Mouse (Mus musculus) R1 (cell line): ENCODE data around the gene Gm2381.
A peak's percentile ranks its signal among the peaks of the same experiment; 100 is the strongest.
"Not testable (repeated sequence)": the region's sequence is repeated elsewhere in the genome, so short reads cannot be mapped to it uniquely, and the experiment has no call there.

Source experiments
- DNase-seq: peaks from one replicate; pipeline ENCODE4 v3.0.0-alpha.2; 2018; ENCODE audit warnings: low read depth, low spot score

Gene Gm2381

DNA sequence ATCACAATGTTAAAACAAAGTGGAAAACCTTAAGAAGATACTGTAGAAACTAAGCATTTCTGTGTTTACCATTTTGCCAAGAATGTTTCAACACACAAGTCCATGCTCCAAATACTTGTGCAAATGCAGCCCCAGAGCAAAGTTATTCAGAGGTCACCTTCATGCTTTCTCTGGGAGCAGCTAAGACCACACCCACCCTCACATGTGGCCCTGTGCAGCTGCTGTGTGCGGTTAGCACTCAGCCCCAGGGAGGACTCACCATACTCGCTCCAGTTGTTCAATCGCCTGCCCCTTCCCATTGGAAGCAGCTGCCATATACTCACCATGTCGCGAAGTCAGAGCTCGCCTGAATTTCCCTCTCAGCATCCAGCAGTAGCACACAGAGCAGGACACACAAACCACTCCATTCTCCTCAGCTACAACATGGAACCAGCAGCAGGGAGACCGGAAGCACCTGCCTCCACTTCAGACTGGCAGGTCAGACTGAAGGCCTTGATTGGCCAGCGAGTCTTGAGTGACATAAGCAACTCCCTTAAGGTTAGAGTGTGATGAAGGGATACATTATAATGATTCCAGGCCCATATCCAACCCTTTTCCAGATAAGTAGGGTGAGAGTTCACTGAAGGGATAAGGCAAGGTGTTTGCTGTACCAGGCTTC lies at the start of gene Gm2381:
Gene Gm2381, minus strand, starts transcription at position 434 of the 658 bp plus-strand sequence.
- peak; percentile 94 for DNase-seq

DNA sequence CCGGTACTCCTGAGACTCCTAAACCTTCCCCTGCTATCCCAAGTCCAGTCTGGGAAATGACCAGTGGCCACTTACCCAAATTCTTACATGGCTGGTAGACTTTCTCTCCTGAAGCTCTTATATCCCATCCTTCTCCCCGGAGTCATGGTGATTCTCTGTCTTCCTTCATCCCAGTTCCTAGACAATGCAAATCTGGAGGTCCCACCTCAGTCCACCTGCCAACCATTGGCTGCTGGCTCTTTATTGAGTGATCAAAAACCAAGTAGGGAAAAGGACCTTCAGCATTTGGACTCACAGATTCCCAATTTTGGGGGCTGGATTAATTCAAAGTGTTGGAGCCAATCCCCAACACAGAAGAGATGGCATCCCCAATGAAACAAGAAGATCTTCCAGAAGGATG lies 31.0 kb upstream of the Gm2381 start:
- not testable (repeated sequence) for DNase-seq

DNA sequence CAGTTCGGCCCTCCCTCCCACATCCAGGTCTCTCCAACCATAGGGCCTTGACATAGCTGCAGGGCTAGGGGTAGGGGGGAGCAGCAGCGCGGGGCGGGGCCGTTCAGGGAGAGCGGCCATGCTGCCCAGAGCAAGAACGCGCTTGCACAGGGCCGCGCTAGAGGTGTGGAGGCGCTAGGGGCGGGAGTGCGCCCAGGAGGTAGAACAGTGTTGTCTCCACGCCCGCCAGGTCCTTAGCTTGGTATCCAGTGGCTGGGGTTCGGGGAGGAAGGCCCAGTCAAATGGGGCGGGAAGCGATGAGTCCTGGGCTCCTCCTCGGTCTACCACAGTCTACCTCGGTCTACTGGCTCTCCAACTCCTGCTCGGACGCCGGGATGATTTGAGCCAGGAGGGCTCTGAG lies 11.1 kb upstream of the Gm2381 start:
- DNase-seq, result peak; percentile 88

DNA sequence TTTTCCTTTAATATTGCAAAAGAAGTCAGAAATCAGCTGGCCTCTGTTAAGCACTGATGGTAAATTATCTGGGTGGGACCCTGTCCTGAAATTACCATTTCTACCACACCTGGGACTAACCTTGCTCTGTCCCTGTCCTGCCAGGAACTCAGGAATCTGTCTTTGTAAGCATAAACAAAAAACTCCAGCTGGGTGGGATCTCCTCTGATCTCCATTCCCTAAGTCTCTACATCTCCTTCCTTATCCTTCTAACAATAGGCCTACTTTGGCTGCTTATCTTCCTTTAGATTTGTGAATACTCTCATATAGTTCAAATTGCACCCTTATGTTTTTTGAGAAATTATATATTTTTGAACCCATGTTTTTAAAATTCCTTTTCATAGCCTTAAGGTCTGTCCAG lies 28.7 kb downstream of the Gm2381 start:
- DNase-seq, result peak; percentile 78

DNA sequence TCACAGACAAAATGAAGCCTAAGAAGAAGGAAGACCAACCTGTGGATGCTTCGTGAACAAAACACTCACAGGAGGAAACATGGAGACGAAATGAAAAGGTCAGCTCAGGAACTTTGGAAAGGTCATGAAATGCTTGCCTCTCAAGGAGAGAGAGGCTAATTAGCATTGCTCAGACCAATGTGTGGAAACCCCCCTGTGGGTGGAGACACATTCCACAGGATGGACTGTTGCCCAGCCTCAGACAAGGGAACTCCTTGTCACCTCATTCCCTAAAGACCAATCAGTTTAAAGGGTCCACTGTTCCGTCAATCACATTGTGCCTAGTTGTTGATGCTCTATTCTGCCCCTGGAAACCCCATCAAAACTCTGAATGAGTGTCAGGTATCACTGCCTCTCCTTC lies 34.8 kb downstream of the Gm2381 start:
- peak; percentile 94 for DNase-seq

DNA sequence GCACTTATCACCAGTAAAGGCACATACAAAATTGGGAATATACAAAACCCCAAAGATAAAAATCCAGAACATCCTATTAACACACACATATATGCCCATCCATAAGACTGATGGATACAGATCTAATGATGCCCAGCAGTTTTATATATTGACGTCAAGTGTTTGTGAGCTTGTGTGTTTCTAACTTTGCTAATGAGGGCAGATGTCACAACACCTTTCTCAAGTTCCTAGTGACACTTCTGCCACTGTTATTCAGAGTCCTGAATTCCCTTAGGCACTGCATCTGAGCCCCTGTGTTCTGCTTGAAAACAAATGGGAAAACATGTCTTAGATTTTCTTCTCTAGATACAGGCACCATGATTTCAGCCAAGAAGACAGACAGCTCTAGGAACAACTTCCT lies 73.6 kb downstream of the Gm2381 start, which contains the start of gene Vmn2r62:
Gene Vmn2r62, minus strand, starts transcription at position 101 of the 400 bp plus-strand sequence.
- DNase-seq, result not testable (repeated sequence)
